Mouse (Mus musculus) ES-Bruce4 (cell line): ENCODE data around the gene Bscl2.

ENCODE experiments used
- CTCF ChIP-seq: IDR thresholded peaks from one replicate; pipeline ENCODE4 v1.8.1; 2011; ENCODE audit warnings: low read depth, low read length
- EP300 ChIP-seq: IDR thresholded peaks from 2 replicates; pipeline ENCODE4 v1.6.1; 2011; ENCODE audit warnings: low read depth, low read length; ENCODE audit not compliant: insufficient read depth

GRCm38 (mm10) chr19:8853117-8853516 lies 15.8 kb downstream of the Bscl2 start:
- TF ChIP-seq CTCF (no peak), EP300 (no peak)
